Mouse (Mus musculus) hindlimb bud, embryonic 11.5 days (tissue): Measurements from ENCODE around the gene Slit3.

Source experiments
- DNase-seq: peaks from one replicate; pipeline ENCODE4 v3.0.0-alpha.2; 2012; ENCODE audit warnings: low read depth, low spot score; ENCODE audit errors: extremely low spot score

Slit3 gene

DNA sequence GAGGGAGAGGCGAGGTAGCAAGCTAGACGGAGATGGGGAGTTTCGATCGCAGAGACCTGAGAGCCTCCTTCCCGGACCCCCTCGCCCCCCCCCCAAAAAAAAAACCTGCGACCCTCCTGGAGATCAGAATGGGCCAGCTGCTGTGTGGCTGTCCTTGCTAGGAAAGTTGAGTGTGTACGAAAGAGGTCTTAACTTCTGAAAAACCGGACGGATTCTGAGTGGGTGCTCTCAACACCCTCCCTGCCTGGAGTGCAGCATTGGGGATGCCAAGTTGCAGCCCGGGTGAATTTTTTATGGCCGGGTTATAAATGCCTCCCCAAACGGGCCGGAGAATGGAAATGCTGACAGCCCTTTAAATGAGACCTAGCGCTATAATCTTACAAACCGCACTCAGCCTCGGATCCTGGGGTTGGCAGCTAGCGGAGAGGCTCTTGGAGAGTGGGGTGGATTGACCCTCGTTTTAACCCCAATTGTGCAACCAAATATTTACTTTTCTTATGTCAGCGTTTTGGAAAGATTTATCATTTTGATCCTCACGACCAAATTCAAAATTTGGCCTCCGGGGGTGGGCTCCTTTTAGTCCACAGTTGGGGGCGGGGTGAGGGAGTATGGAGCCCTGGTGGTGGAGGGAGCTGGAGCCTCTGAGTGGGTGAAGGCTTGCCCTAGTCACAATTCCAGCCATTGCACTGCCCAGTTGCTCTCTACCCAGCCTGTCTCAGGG, 1.2 kb downstream of the Slit3 start:
- DNase-seq: no peak

DNA sequence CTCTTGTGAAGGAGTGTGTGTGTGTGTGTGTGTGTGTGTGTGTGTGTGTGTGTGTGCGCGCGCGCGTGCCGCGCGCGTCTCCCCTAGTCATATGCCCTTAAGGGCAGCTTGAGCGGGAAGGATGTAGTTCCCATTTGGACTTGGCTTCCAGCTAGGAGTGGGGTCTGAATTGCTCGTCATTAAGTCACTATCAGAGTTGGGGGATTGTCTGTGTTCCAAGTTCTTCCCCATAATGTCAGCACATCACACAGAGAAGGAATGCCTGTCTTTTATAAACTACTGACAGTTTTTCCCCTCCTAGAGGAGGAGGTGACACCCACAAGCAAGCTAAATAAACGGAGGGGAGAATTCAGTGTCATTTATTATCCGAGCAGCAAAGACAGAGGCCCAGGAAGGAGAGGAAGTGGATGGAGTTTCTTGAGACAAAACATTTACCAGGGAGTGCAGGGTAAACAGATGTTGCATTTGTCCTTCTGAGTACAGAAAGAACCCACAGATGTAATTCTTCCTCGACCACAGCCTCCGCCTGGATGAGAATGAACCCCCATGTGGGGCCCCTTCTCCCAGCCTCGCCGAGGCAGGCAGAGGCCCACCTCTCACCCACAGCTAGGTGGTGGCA, 3.6 kb downstream of the Slit3 start:
- DNase-seq: no peak

DNA sequence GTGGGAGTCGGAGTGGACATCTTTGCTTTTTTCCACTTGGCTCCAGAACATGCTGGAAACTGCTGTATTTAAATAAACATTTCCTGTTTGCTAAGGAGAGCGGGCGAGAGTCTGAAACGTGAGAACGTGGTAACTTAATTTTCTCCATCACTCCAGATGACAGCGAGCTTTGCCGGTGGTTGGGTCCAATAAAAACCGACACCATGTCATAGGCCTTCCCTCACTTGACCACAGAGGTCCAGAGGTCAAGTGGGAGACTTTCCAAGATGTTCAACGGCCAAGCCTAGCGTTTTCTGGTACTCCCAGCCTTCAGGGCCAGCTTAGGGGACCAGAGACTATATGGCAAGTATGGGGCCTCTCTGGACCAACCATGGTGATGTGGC, 4.1 kb downstream of the Slit3 start:
- DNase-seq: no peak

DNA sequence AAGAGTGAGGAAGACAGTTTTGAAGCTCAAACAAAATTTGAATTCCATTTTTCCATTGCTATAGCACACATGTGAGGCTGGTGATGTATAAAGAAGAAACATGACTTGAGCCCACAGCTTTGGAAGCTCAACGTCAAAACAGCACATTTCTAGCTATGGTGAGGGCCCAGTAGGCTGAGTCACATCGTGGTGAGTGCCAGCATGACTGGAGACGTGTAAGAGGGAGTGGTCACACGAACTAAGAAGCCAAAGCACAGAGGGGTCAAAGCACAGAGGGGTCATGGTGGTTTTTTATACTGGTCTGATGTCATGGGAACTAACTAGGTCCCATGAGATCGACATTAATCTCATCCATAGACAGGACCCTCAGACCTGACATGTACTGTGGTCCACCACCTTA, 10.7 kb downstream of the Slit3 start:
- DNase-seq: no peak

DNA sequence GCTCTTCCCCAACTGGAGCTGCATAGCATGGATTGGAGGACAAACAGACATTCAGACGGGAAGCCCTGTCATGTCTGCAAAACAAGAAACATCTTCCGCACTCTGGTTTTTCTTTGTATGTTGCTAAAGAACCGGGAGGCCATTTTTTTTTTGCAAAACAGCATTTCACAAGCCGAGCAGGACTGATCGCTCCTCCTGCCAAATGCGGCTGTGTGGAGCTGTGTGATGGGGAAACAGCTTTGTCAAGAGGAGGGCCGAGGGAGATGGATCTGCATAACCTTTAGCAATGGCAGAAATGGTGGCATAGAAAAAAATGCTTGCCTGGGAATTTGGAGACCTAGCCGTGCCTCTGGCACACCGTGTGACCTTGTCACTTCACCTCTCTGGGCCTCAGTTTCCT, 15.6 kb downstream of the Slit3 start:
- no peak for DNase-seq

DNA sequence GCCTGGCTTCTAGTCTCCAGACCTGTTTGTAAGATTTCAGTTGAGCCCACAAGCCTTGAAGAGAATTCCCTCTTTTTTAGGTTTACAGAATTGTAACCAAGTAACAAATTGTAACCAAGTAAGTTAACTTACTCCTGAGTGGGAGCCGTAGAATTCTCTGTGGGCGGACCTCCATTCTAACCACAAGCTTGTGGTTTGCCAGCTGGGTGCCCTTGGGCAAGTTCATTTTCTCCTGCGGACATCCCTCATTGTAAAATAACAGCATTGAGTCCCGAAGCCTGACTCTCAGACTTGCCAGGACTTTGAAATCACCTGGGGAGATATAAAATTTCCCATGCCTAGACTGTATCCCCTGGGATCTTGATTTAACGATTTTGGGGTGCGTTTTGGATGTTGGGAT, 19.1 kb downstream of the Slit3 start:
- DNase-seq: no peak

DNA sequence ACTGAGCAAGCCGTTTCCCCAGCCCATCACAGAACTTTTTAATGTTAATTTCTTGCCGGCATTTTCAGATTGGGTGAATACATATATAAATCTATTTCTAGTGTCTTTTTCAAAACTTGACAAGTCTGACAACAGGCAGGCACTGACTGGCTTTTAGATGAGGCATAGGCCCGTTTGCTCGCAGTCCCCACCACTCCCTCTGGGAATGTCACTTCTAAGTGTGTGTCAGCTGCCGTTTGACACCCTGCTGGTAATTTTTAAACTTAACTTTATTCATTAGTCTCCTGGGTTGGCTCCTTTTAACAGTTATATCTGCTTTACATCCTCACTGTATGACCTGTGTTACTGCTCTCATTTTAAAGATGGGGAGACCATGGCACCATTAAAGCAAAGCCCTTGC, 21.2 kb downstream of the Slit3 start:
- DNase-seq: no peak

DNA sequence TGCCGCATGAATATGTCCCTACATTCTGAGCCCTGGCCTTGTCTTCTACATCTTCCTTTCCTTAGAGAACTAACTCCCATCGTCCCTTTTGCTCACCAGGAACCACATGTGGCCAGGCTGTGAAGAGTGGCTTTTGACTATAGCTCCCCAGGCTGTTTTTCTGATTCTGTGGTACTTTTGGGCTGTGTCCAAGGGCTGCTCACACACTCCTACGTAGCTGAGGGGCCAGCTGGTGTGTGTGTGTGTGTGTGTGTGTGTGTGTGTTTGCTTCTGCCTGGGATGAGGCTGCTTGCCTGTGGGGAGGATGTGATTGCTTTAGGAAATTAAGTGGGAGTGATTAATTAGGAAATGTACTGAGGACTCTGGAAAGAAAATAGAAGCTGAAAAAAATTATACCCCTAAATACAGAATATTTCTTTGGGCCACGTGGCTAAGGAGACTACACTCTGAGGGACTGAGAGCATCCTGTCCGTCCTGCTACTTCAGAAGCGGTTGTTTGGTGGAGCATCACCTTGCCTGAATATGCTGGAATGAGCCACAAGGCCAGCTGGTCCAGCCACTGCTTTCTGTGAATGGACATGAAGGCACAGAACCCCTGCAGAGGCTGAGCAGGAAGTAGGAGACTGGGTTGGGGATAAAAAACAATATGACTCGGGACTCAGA, 21.8 kb downstream of the Slit3 start:
- DNase-seq: no peak

DNA sequence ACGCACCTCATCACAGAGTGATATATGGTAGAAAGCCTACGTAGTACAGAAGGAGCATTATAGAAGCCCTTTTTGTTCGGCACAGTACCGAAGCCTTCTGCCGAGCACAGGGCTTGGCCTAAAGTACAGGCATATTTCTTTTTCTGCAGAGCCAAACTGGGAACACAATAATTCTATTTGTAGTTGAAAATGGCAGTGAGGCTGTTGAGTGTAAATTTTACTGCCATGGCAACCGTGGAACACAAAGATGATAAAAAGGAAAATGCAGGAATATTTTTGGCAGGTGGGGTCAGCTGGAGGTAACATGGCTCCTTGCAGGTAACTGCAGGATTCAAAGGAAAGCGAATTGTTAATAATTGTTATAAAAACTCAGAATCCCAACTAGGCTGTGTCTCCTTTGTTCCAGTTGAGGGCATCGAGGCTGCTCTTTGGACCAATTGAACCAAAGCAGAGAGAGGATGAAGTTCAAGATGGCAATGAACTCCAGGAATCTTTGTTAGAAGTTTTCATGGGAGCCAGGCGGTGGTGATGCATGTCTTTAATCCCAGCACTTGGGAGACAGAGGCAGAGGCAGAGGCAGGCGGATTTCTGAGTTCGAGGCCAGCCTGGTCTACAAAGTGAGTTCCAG, 26.9 kb downstream of the Slit3 start:
- no peak for DNase-seq

DNA sequence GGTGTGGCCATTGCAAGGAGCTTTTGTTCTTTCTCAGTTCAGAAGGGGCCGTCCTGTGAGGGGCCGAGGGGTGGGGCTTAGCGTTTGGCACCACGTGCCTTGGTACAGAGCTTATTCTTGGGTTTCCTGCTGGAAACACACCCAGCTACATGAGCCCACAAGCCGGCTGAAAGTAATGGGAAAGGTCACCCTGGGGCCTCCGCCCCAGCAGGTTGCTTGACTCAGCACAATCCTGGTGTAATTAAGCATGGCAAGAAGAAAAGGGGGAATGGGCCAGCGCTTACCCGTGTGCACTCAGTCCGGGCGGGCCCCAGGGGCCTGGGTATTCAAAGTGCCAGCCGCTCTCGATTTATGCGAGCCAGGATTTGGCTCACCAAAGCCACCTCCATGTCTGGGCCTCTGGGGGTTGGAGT, 30.5 kb downstream of the Slit3 start:
- no peak for DNase-seq

DNA sequence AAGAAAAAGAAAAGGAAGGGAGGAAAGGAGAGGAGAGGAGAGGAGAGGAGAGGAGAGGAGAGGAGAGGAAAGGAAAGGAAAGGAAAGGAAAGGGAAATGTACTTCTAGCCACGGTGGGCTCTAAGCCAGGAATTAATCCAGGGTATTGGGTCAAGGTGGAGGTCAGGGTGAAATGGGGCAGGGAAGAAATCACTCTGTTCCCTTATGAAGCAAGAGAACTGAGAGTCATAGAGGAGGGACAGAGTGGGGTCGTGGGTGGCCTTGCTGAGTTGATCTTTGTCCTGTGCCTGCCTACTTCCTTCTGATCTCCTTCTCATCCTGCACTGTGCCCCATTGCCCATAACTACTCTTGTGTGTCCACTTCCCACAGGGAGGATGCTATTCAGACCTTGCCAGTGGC, 31.9 kb downstream of the Slit3 start:
- DNase-seq: no peak

DNA sequence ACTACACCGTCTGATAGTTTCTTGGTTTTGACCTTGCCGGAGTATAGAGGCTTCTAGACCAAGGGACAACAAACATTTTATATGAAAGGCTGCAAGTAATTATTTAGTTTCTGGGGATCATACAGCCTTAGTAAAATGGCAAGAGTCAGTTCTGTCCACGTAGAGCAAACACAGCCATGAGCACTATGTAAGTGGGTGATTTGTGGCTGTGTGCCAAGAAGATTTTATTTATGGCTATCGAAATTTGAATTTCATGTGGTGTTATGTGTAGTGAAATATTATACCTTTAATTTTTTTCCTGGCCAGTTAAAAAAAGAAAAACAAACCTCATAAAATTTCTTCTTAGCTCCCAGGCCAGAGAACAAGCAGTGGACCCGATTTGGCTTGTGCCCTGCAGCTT, 33.4 kb downstream of the Slit3 start:
- no peak for DNase-seq

DNA sequence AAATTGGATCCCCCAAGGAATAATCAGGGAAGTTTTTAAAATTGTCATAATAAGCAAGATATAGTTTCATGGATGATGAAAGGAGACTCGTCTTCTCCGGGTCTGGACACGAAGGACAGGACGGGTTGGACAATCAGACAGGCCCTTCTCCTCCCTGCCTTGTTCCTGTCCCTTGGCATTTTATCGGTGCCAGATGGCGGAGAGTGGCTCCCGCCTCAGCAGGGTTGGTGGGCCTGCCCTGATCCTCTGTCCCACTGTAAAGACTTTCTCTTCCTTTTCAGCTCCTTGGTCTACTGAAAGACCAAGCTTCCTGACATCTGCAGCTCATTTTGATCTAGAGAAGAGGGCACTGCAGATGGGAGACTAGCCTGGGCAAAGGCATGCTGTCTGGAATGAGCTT, 34.3 kb downstream of the Slit3 start:
- DNase-seq: no peak

DNA sequence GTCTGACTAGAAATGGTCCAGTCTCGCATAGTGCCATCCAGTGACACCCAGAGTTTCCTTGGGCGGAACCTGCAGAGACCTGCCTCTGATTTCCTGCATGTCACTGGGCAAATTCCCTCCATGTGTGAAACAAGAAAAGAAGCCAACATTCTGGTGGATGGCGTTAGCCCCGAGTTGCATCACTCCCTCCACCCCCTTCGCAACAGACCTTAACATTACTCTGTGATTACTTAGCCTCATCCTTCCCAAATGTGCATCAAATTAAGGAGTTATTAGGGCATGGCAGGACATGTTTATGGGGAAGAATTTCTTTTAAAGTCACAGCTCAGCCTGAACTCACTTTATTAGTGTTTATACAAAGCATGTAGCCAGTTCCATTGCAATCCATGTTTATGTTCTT, 35.7 kb downstream of the Slit3 start:
- no peak for DNase-seq

DNA sequence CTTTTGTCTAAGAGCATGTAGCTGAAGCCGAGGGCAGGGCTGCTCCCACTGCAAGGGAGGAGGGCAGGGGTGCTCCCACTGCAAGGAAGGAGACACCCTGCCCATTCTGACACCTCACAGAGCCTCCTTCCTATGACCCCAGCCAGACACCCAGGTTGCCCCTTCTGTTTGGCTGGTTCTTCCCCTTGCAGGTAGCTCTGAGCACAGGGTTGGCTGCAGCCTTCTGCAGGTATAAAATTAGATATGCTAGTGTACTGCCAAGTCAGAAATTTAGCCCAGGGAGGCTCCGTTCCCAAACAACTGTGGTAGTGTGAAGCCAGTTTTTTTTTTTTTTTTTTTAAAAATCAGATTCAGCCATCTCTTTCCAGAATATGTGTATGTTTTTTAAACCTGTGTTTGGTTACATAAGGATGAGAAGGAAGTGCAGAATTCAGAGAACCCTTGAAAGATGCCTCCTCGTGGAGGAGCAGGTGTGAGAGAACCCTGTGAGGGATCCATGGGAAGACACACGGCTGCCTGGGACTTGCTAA, 39.7 kb downstream of the Slit3 start:
- no peak for DNase-seq

DNA sequence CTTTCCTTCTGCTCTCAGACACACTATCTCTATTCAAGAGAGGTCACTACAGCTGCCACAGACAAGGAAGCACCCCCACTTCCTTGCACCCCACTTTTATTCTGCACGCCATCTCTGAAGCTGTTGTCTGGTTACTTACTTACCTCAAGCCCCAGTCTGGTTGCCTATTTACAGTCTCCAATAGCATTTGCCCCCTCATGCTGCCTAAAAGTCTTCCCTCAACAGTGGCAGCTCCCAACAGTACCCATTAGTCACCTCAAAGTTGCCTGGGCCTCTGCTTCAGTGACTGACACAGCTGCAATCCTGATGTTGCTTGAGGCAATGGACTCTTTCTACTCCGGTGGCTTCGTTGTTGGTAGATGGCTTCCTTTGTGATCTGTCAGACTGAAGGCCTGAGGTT, 42.4 kb downstream of the Slit3 start:
- DNase-seq: no peak

DNA sequence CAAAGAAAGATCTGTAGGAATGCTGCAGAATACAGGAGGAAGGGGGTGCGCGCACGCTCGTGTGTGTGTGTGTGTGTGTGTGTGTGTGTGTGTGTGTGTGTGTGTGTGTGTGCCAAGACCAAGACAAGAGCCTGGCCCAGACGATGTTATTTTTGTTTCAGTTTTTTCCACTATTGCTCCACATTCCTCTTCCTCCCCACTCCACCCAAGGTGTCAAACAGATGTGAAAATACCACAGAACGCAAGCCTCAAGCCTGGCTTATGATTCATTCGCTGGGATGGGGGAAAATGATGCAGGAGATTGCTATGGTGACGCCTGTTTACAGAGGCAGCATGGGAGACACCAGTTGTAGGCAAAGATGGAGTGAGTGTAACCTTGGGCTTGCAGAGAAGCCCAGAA, 46.2 kb downstream of the Slit3 start:
- DNase-seq: no peak

DNA sequence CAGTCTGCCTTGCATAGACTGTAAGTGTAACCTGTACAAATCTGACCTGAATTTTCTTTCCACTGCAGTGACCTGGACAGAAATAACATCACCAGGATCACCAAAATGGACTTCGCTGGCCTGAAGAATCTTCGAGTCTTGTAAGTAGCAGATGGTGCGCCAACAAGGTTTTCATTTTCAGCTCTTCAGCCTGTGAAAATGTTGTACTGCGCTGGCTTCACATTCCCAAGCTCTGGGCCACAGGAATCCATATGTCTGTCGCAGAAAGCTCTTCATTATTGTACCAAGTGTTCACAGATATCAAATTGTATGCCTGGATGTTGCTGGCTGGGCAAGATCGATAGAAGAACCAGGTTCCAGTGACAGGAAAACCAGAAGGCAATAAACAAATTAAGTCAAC, 50.5 kb downstream of the Slit3 start:
- DNase-seq: no peak

DNA sequence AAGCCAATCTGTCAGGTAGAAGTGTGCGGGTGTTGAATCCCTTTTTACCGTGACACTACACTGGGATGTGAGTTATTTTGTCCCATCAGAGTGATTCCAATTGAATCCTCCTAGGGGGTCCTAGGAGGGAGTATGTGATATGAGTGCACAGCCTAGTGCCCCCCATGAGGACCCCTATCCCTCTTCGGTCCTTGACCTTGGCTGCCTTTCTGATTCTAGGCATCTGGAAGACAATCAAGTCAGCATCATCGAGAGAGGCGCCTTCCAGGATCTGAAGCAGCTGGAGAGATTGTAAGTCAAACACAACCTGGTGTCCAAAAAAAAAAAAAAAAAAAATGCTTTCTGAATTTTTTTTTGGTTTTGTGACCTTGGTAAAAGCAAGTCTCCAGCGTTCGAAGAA, 56.5 kb downstream of the Slit3 start:
- no peak for DNase-seq

DNA sequence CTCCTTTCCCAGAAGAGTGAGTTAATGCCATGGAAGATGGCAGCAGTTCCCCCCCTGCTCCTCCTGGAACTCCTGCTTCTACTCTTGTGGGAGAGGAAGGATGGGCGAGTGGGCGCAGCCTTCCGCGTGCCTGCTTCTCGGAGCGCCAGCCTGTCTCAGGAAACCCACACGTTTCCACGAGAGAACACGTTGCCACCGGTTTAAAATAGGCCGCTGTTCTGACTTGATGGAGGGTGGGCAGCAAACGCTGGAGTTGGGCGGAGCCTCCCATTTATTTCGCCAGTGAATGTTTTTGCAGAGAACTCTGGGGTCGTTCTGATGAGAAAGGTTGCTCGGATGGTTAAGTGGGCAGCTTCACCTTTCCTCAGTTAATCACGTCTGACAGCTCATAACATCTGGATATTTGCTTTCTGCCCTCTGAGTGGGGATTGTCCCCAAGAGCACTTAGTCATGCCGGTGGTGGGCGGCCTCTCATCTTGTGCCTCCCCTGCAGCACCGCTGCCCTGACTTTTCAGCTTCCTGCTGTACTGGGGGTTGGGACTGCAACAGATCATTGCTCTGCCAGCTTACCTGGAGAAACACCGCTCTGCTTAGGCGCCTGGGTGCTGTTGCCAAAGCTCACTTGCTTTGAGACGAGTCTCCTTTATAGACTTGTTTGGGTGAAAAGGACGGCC, 57.3 kb downstream of the Slit3 start:
- peak; percentile 18 for DNase-seq

DNA sequence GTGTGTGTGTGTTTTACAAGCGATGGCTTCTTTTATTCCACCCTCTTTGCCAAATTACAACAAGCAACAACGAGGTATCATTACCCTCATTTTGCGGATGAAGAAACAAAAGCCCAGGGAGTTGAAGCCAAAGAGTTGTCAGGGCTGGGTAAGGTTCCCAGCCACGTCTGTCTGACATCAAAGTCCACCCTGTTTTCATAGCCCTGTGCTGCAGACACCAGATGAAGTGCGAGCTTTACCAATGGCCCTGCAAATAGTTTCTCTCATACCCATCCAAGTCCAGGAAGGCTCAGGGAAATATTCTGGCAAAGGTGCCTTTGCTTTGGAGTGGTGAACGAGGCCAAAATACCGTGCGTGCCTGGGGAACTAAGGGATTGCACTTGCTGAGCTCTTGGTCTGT, 58.3 kb downstream of the Slit3 start:
- no peak for DNase-seq
